Mouse (Mus musculus): ENCODE data around the gene Grin3a.
A peak's percentile ranks its signal among the peaks of the same experiment; 100 is the strongest.
"Not testable (repeated sequence)": the region's sequence is repeated elsewhere in the genome, so short reads cannot be mapped to it uniquely, and the experiment has no call there.

Grin3a gene

GRCm38 (mm10) chr4:49680171-49680875 is 165.2 kb downstream of the Grin3a start:
- DNase-seq (ENCODE audit: low spot score in 2 of 2), result no peak

GRCm38 (mm10) chr4:49676790-49677189 is 168.8 kb downstream of the Grin3a start:
- DNase-seq (ENCODE audit: low spot score in 2 of 2), result no peak

GRCm38 (mm10) chr4:49676071-49676470 is 169.5 kb downstream of the Grin3a start:
- DNase-seq (ENCODE audit: low spot score in 2 of 2), result no peak

DNA sequence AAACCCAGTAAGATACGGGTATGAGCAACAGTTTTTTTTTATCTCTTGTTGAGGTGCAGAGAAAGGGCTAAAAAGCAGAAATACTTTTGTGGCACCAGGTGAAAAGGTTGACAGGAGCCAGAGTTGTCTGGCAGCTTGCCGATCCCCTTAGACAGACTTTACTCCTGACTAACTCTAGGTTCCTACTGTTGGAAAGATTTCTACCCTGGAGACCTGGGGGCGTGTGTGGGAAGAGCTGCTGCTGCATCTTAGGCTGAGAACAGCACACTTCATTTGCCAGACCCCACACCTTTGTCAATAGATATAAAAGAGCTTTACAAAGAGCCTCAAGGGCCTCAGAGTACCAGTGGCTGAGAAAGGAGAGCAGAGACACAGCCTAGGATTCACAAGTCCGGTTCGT is 180.7 kb downstream of the Grin3a start:
- DNase-seq (ENCODE audit: low spot score in 2 of 2), result no peak

DNA sequence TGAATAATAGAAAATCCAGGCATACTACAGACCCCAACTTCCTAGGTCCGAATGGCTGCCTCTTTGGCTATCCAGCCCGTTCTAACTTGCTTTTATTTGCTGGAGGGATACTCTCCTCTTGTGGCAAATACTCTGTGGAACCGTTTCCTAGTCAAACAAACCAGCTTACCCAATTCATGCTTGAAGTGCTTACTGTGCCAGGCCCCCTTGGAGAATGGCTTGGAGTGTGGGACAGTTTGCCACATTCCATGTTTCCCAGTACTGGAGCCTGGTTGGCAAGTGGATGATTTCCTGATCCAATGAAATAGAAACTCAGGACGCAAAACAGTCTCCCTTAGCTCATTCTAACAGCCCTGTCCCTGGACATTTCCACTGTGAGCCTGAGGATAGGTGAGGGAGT is 183.3 kb downstream of the Grin3a start:
- no peak for DNase-seq (ENCODE audit: low spot score in 2 of 2)

DNA sequence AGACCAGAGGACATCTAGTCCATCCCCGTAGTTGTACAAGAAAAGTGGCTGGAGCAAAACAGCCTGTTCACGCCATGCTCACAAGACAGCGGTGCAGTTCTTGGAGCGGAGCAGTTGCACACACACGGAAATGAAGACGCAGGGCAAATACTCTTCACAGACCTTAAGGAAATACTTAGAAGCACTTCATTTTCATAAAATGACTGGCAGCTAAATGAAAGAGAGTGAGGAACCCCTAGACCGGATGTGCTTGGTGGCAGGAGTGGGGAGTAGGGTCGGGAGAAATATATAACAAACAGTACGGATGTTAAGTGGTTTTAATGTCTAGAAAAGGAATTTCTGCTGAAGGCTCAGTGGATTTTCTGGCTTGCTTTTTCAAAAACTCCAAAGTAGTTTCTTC is 183.9 kb downstream of the Grin3a start:
- DNase-seq (ENCODE audit: low spot score in 2 of 2), result no peak

GRCm38 (mm10) chr4:49659421-49659820 is 186.1 kb downstream of the Grin3a start:
- DNase-seq (ENCODE audit: low spot score in 2 of 2), result no peak

DNA sequence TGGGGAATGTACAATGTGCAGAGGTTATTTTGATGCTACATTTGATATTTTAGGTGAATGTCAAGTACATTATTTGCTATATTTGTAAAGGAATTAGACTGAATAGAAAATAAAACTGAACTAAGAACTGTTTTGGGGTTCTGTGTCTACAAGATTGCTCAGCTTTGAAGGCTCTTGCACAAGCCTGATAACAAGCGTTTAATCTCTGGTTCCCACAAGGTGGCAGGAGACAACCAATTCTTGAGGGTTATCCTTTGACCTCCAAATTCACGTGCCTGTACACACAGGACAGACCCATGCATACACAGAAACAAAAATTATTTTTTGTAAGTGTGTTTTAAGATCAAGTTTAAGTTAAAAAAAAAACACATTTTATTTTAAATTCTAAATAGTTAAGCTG is 205.6 kb downstream of the Grin3a start:
- DNase-seq (ENCODE audit: low spot score in 2 of 2), result no peak

- DNase-seq (ENCODE audit: low spot score in 2 of 2), result no peak
Measured at GRCm38 (mm10) chr4:49637821-49638220, 207.7 kb downstream of the Grin3a start.

DNA sequence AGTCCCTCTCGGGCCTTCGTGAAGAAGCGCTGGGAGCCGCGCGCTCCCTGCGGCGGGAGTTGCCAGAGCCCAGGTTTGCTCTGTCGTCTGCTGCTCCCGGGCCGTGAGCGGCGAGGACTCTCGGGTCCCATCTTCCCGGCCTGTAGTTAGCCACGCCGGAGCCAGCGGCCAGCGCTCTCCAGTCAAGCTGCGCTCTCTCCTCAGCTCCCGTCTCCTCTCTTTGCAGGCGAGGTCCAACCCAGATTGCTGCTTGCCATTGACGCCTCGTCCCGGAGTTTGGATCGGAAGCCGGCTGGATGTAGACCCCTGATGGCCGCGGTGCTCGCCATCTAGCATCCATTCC is 213.4 kb downstream of the Grin3a start:
- no peak for DNase-seq (ENCODE audit: low spot score in 2 of 2)

DNA sequence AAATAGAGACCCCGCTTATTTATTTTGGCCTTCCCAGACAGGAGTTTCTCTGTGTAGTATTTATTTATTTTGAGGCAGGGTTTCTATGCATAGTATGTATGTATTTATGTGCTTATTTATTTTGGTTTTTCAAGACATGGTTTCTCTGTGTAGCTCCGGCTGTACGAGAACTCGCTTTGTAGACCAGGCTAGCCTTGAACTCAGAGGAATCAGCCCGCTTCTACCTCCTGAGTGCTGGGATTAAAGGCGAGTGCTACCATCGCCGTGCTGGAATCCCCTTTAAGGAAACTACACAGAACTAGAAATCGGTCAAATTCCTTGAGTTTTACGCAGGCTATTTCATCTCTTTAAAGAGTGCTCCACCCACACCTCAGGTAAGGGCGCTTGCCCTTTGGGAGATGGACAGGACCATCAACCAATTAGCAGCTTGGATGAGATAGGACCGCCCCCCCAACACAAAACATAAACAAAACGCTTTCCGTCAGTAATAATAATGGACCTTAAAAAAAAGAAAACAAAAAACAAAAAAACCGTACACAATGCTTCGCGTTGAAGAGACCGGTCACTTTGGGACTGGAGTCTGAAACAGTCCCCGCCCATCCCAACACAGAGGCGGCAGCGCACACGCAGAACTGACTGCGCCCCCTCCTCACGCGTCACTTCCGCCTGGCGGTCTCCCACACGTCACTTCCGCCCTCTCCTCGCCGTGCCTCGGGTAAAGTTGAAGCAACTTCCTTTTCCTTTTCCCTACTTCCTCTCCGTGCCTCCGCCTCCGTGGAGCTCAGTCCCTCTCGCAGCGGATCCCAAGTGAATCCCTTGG is 214.0 kb downstream of the Grin3a start, which contains the start of gene Rnf20:
Gene Rnf20, plus strand, starts transcription at position 688 of the 820 bp plus-strand sequence.
- DNase-seq (ENCODE audit: low spot score in 2 of 2), result peak; percentile 92 to 97

- DNase-seq (ENCODE audit: low spot score in 2 of 2), result no peak
Measured at GRCm38 (mm10) chr4:49628941-49629340, 216.6 kb downstream of the Grin3a start.

DNA sequence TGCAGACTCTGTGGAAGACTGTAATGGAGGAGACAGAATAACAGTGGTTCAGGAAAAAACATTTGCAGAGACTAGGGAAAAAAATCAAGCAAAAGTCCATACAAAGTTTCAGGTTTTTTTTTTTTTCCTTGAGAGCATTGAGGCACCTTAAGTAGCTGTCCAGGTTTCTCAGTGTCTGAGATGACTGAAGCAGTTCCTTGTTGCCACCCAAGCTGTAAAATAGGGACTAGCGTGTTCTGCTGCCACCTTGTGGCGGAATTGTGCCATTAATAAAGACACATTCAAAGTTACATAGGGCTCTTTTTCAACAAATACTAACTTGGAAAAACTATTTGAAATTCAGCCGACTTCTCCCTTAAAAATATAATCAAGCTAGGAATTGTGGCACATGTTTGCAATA is 218.6 kb downstream of the Grin3a start:
- peak; percentile 72 to 76 for DNase-seq (ENCODE audit: low spot score in 2 of 2)

DNA sequence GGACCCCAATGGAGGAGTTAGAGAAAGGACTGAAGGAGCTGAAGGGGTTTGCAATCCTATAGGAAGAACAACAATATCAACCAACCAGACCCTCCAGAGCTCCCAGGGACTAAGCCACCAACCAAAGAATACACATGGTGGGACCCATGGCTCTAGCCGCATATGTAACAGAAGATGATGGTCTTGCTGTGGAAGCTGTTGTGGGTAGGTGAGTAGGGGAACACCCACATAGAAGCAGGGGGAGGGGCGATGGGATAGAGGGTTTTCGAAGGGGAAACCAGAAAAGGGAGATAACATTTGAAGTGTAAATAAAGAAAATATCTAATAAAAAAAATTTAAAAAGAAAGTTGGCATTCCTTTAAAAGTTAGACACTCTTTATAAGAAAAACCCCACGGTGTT is 220.6 kb downstream of the Grin3a start:
- not testable (repeated sequence) for DNase-seq (ENCODE audit: low spot score in 2 of 2)

DNA sequence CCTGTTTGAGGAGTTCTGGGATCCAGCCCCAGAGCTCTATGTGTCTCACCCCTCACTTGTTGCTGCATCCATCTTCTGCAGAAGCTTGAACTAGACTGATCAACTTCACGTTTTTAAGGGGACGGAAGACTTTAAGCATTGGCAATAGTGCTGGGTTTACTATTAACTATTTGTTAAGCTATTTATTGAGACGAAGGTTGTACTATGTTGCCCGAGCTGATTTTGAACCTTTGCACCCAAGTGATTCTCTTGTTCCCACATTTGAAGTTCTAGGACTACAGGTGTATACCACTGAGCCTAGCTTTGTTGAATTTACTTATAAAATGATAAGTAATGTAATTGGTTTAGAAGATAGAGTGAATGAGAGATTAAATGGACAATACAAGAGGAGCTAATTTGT is 221.6 kb downstream of the Grin3a start:
- DNase-seq (ENCODE audit: low spot score in 2 of 2), result no peak

DNA sequence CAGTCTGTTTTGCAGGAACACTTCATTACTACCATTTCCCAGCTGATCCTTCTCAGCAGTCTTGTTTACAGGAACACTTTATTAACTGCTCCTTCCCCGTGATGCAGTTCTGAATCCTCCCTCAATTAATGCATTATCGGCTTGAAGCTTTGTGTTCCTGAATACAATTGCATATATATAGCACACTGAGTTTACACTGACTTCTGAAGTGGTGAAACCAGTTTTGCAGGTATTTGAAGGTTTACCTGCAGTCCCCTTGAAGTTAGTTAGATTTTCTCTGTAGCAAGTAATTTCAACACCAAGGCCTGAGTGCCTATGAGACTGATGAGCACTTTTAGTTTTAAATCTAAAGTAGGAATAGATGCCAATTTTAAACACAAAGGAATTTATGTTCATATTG is 223.3 kb downstream of the Grin3a start:
- no peak for DNase-seq (ENCODE audit: low spot score in 2 of 2)

DNA sequence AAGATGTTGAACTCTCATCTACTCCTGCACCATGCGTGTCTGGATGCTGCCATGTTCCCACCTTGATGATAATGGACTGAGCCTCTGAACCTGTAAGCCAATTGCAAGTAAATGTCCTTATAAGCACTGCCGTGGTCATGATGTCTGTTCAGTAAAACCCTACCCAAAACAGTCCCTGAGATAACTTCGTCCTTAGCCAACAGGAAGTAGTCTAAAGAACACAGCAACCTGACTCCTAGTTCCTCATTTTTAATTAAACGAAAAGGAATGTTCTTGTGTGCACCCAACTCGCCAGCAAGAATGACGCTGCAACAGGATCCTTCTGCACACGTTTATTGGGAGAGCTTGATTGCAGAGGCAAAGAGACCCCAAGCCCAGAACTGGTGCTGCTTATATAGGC is 225.7 kb downstream of the Grin3a start:
- not testable (repeated sequence) for DNase-seq (ENCODE audit: low spot score in 2 of 2)

DNA sequence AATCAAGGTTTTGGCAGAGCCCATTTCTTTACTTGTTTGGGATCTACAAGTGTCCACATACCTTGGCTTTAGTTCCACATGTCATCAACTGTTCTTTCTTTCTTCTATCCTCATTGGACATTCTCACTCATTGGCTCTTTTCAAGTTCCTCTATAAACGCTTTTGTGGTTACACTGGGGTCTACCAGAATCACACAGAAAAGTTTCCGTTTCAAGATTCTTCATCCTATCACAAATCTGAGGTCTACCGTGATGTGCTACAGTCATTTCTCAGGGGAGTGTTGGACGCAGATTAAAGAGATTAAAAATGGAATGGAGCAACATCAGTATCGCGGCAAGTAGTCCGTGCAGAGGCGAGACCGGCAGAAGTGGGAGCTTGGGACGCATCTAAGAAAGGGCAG is 228.6 kb downstream of the Grin3a start:
- no peak for DNase-seq (ENCODE audit: low spot score in 2 of 2)
